Mouse (Mus musculus) stomach, postnatal 0 days (tissue): ENCODE data around the gene Bmyc. TPM values are rescaled to one million over a fixed set of nuclear protein-coding genes. Genes with fewer than 3 reads are reported as not detected.

Experiments used
- ATAC-seq: fragments of 200-750 bp; cut with Nextera tagmentation; 2 replicates; pipeline ENCODE4 v1.8.0; 2017; ENCODE audit not compliant: low FRiP score, low TSS enrichment
- DNase-seq: peaks from one replicate; pipeline ENCODE4 v3.0.0-alpha.2; 2016; ENCODE audit warnings: low spot score
- H3K27ac ChIP-seq: fragments of 300-500 bp; sonication (generic); replicated peaks from 2 replicates; pipeline ENCODE4 v1.5.1; 2014; ENCODE audit warnings: mild to moderate bottlenecking, control low read depth
- H3K27me3 ChIP-seq: fragments of 300-500 bp; sonication (generic); 2 replicates; pipeline ENCODE4 v1.6.1; 2014; ENCODE audit warnings: low read length; ENCODE audit not compliant: control insufficient read depth, insufficient read depth
- H3K36me3 ChIP-seq: fragments of 300-500 bp; sonication (generic); 2 replicates; pipeline ENCODE4 v1.6.1; 2014; ENCODE audit warnings: low read length, mixed read lengths; ENCODE audit not compliant: control insufficient read depth, insufficient read depth
- H3K4me1 ChIP-seq: fragments of 300-500 bp; sonication (generic); replicated peaks from 2 replicates; pipeline ENCODE4 v1.6.1; 2014; ENCODE audit warnings: antibody characterized with exemption; ENCODE audit not compliant: control insufficient read depth, insufficient read depth
- H3K4me2 ChIP-seq: fragments of 300-500 bp; sonication (generic); replicated peaks from 2 replicates; pipeline ENCODE4 v1.6.1; 2014; ENCODE audit warnings: low read depth, mild to moderate bottlenecking, control low read depth, moderate library complexity
- H3K4me3 ChIP-seq: fragments of 300-500 bp; sonication (generic); 2 replicates; pipeline ENCODE4 v1.5.1; 2014; ENCODE audit warnings: low read depth, low read length, control low read depth
- H3K9ac ChIP-seq: fragments of 300-500 bp; sonication (generic); 2 replicates; pipeline ENCODE4 v1.6.1; 2014; ENCODE audit warnings: mild to moderate bottlenecking, low read length, control low read depth, mixed read lengths
- H3K9me3 ChIP-seq: fragments of 300-500 bp; sonication (generic); 2 replicates; pipeline ENCODE4 v1.6.1; 2016; ENCODE audit warnings: low read length; ENCODE audit not compliant: control insufficient read depth
- CTCF ChIP-seq: IDR thresholded peaks from 2 replicates; pipeline ENCODE4 v1.5.1; 2016; ENCODE audit warnings: antibody characterized with exemption, low read depth, mild to moderate bottlenecking, moderate library complexity
- EP300 ChIP-seq: optimal IDR thresholded peaks from 2 replicates; pipeline ENCODE3; 2016; ENCODE audit warnings: antibody characterized with exemption
- WGBS: fragments of 180-500 bp; shearing (Covaris S2); extraction: QIAGEN DNeasy Blood & Tissue Kit; methylation state at CpG from one replicate; pipeline ENCODE4 v1.1.7; 2014; 5-methylcytosine and 5-hydroxymethylcytosine counted together
- polyA plus RNA-seq: library from polyadenylated mRNA; unstranded; fragments of >200 nt; fragmentation: Nextera tagmentation; extraction: Ambion mirVana; gene quantifications from 2 replicates; pipeline ENCODE4 v1.2.1, GENCODE M21; 2015

Bmyc gene
- polyA plus RNA-seq, 1 experiment from 2014 or later = 55.6 TPM

GRCm38 (mm10) chr2:25741671-25742070, 35.1 kb downstream of the Bmyc start:
- ATAC-seq (no peak), DNase-seq (no peak)
- Histone ChIP-seq H3K9ac (no peak overlapping the region), H3K27ac (no peak overlapping the region), H3K4me2 (no peak overlapping the region), H3K4me3 (no peak overlapping the region), H3K27me3 (no peaks in the 10 kb centered on the region), H3K4me1 (no peaks in the 10 kb centered on the region), H3K36me3 (no peaks in the 10 kb centered on the region), H3K9me3 (no peaks in the 10 kb centered on the region)
- no peak for TF ChIP-seq CTCF
- TF ChIP-seq EP300 = no peak
- 64% methylated on average over 1 of the region's 1 CpGs for WGBS

GRCm38 (mm10) chr2:25754201-25754600, 47.7 kb downstream of the Bmyc start:
- H3K9me3 ChIP-seq = no peaks in the 10 kb centered on the region
- TF ChIP-seq EP300 (no peak), CTCF (no peak)
- no peak overlapping the region for H3K4me2 ChIP-seq
- H3K27me3 ChIP-seq = no peaks in the 10 kb centered on the region
- no peak for ATAC-seq
- no peak overlapping the region for H3K4me3 ChIP-seq
- 90% methylated on average over 1 of the region's 1 CpGs for WGBS
- H3K9ac ChIP-seq = no peak overlapping the region
- H3K36me3 ChIP-seq = no peaks in the 10 kb centered on the region
- no peak overlapping the region for H3K27ac ChIP-seq
- H3K4me1 ChIP-seq = no peaks in the 10 kb centered on the region
- DNase-seq = no peak

Other genes with a start within 250 kb of the Bmyc start
- gene Clic3, start 249.9 kb upstream of the Bmyc start, polyA plus RNA-seq = 246 and 272 TPM in 2 replicates
- 51.7 and 59.7 TPM in 2 replicates for gene Paxx, start 245.6 kb upstream of the Bmyc start, polyA plus RNA-seq
- gene Ptgds, start 236.7 kb upstream of the Bmyc start, polyA plus RNA-seq = 4.7 and 5.2 TPM in 2 replicates
- not detected in 2 replicates for gene Lcn12, start 212.8 kb upstream of the Bmyc start, polyA plus RNA-seq
- 39.3 and 47.5 TPM in 2 replicates for gene Fbxw5, start 206.0 kb upstream of the Bmyc start, polyA plus RNA-seq
- 2.8 and 3.8 TPM in 2 replicates for gene C8g, start 205.0 kb upstream of the Bmyc start, polyA plus RNA-seq
- gene Traf2, start 159.8 kb upstream of the Bmyc start, polyA plus RNA-seq = 15.9 and 16.0 TPM in 2 replicates
- 351 and 372 TPM in 2 replicates for gene Edf1, start 148.9 kb upstream of the Bmyc start, polyA plus RNA-seq
- 0.34 and 0.55 TPM in 2 replicates for gene Mamdc4, start 131.9 kb upstream of the Bmyc start, polyA plus RNA-seq
- gene Phpt1, start 131.5 kb upstream of the Bmyc start, polyA plus RNA-seq = 87.0 and 87.5 TPM in 2 replicates
- gene Ajm1, start 125.0 kb upstream of the Bmyc start, polyA plus RNA-seq = 0.29 and 0.52 TPM in 2 replicates
- gene Rabl6, start 98.2 kb upstream of the Bmyc start, polyA plus RNA-seq = 30.9 and 32.2 TPM in 2 replicates
- gene Ccdc183, start 89.1 kb upstream of the Bmyc start, polyA plus RNA-seq = 0.21 and 0.34 TPM in 2 replicates
- 32.4 and 33.3 TPM in 2 replicates for gene Tmem141, start 84.7 kb upstream of the Bmyc start, polyA plus RNA-seq
- gene Fcna, start 78.7 kb upstream of the Bmyc start, polyA plus RNA-seq = 3.5 and 3.8 TPM in 2 replicates
- 0.16 and 0.22 TPM in 2 replicates for gene Lcn8, start 53.6 kb upstream of the Bmyc start, polyA plus RNA-seq
- not detected in 2 replicates for gene Lcn5, start 48.8 kb upstream of the Bmyc start, polyA plus RNA-seq
- not detected in 2 replicates for gene Lcn6, start 30.0 kb upstream of the Bmyc start, polyA plus RNA-seq
- not detected in 2 replicates for gene Lcn10, start 24.0 kb upstream of the Bmyc start, polyA plus RNA-seq
- 0.39 TPM in 1 of 2 replicates, not detected in the other for gene Obp2a, start 6.7 kb upstream of the Bmyc start, polyA plus RNA-seq
- not detected in 2 replicates for gene Obp2b, start 30.3 kb downstream of the Bmyc start, polyA plus RNA-seq
- not detected in 2 replicates for gene Lcn3, start 58.8 kb downstream of the Bmyc start, polyA plus RNA-seq
- gene Lcn11, start 70.3 kb downstream of the Bmyc start, polyA plus RNA-seq = not detected in 2 replicates
- 1.2 and 1.6 TPM in 2 replicates for gene Gm13539, start 75.5 kb downstream of the Bmyc start, polyA plus RNA-seq
- not detected in 2 replicates for gene Glt6d1, start 109.1 kb downstream of the Bmyc start, polyA plus RNA-seq
- not detected in 2 replicates for gene Lcn9, start 116.4 kb downstream of the Bmyc start, polyA plus RNA-seq
- gene Sohlh1, start 140.5 kb downstream of the Bmyc start, polyA plus RNA-seq = 0.10 TPM in 1 of 2 replicates, not detected in the other
- 0.19 and 0.30 TPM in 2 replicates for gene Kcnt1, start 157.0 kb downstream of the Bmyc start, polyA plus RNA-seq